Mouse (Mus musculus) spleen, postnatal 4 days (tissue): ENCODE results near the gene Prr13.

ENCODE experiments used
- DNase-seq, 2 experiments: peaks; one replicate each; pipeline ENCODE4 v3.0.0; 2022; ENCODE audit warnings: low spot score in 2 of 2

Gene Prr13

GRCm38 (mm10) chr15:102460409-102460808 lies 1.6 kb downstream of the Prr13 start:
- no peak for DNase-seq

DNA sequence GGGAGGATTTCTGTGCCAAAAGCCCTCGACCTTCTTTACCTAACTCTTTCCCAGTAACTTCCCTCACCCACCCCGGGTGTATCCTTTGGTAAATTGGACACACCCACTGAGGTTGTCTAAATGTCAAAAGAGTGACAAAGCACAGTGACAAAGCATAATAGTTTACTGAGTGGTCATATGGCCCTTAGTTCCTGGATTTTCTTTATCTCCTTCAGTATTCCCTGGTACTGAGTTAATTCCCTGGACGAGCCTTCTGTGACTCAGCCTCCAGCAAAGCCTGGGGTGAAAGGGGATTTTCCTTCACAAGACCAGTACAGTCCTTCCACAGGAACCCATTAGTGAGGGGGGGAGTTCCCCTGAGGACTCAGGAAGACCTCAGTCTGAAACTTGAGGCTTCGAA lies 2.1 kb downstream of the Prr13 start:
- DNase-seq = no peak

GRCm38 (mm10) chr15:102461430-102462075 lies 2.7 kb downstream of the Prr13 start:
- DNase-seq = no peak

- peak in 1 of 2 experiments; percentile 38 for DNase-seq
These were observed 4.8 kb downstream of the Prr13 start for GRCm38 (mm10) chr15:102463666-102464065.

DNA sequence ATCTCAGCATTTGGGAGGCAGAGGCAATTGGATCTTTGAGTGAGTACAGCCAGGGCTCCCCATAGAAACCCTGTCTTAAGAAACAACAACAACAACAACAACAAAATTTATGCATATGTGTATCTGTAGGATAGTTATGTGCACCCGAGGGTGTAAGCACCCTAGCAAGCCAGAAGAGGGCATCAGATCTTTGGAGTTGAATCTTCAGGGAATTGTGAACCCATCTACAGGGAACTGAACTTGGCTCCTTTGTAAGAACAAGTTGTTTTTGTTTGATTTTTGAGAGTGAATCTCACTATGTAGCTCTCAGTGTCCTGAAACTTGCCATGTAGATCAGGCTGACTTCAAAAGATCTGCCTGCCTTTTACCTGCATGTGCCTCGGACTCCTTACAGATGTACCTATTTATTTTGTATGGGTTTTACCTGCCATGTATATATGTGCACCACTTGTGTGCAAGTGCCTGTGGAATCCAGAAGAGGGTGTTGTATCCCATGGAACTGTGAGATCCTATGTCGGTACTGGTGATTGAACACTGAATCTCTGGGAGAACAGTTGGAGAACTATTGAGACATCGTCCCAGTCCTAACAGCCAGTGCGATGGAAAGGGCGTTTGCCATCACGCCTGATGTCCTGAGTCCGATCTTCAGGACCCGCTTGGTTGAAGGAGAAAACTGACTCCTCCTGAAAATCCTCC lies 10.0 kb downstream of the Prr13 start:
- DNase-seq = no peak

DNA sequence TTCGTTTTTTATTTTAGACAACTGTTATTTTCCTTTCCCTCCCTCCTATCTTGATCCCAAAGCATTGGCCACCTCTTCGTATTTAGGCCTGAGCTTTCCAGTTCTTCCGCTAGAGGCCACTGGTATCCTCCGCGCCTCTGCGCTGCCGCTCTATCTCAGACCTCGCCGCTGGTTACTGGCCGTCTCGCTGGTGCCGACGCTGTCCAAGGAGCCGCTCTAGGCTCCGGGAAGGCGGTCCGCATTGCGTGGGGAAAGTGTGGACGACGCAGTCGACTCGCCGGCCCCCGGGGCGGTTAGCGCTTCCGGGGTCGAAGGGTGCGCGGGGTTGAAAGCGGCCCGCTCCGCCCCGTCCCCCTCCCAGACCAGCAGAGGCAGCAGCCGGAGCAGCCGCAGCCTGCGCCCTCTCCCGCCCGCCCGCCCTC lies 11.4 kb downstream of the Prr13 start, which contains the start of gene Pcbp2:
Pcbp2 (plus strand) TSS at position 357 of the 422 bp plus-strand sequence.
- peak; percentile 95 to 96 for DNase-seq

- peak; percentile 71 to 88 for DNase-seq
These were observed 11.9 kb downstream of the Prr13 start for GRCm38 (mm10) chr15:102470605-102471294.

DNA sequence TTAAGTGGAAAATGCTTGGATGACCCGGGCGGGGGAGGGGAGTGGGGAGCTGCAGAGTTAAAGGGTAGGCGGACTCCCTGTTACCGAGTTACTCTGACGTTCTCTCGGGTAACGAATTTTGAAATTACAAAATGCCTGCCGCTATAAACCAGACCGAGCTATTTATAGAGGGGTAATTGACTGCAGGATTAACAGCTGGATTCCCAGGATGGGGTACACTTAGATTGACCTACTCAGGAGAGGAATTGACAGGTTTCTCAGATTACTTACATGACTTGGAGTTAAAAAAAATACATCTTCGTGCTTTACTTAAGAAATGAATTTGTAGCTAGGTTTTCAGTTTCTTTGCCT lies 12.4 kb downstream of the Prr13 start:
- DNase-seq = no peak

DNA sequence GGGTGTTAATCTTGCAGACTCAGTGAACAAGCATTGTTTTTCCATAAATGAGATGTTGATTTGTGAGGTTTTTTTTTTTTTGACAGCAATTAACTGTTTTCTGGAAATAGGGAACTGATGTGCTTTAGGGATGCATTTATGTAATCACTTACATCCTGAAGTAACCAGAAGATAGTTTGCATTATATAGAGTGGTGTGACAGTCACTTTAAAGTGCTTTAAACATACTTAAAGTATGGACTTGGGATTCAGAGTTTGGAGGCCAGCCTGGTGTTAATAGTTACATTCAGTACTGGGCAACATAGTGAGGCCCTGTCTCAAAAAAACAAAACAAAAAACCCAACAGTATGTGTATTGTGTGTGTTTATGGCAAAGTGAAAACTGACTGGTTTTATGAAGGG lies 12.9 kb downstream of the Prr13 start:
- DNase-seq = no peak

GRCm38 (mm10) chr15:102473246-102473645 lies 14.4 kb downstream of the Prr13 start:
- no peak for DNase-seq

- DNase-seq = no peak
These were observed 15.7 kb downstream of the Prr13 start for GRCm38 (mm10) chr15:102474520-102474919.

DNA sequence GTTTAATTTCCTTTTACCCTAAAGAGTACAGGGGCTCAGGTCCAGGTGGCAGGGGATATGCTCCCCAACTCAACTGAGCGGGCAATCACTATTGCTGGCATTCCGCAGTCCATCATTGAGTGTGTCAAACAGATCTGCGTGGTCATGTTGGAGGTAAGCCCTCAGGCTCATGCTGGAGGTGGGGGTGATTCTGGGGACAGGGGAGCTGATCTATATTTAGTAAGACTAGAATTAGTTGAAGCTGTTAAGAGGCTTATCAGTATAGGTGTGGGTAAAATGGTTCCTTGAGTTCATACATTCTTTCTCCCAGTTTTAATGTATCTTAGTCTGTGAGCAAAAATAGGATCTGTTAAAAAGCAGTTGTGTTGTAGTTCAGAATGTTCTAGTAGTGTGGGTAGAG lies 24.3 kb downstream of the Prr13 start:
- DNase-seq = no peak

GRCm38 (mm10) chr15:102485853-102486252 lies 27.0 kb downstream of the Prr13 start:
- no peak for DNase-seq

DNA sequence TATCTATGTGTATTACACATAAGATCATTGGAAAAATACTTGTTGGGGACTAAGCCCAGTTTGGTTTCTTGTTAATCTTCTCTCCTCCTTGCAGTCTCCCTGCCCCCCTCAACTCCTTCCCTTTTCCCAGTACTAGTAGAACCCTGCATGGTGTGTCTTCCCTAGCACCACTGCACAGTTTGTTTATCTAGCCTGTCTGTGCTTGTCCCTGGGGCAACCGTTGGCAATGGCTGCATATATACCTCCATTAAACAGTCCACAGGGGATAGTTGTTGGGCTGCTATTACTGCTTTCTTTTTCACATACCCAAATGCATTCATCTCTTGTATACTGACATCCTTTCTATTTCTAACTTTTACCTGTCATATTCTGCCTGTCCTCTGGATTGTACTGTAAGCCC lies 28.8 kb downstream of the Prr13 start:
- DNase-seq = no peak

DNA sequence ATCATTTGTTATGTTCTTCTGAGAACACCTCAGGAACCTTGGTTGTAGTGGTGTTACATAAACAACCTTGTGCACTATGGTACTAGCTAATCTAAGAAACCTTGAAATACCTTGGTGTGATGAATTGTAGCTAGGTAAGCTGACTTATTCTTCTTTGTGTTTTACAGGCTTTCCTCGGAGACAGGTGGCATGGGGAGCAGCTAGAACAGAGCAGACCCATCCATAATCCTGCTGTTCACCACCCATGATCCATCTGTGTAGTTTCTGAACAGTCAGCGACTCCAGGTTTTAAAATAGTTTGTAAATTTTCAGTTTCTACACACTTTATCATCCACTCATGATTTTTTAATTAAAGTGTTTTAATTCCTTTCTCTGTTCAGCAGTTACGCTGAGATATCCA lies 39.5 kb downstream of the Prr13 start:
- no peak for DNase-seq

DNA sequence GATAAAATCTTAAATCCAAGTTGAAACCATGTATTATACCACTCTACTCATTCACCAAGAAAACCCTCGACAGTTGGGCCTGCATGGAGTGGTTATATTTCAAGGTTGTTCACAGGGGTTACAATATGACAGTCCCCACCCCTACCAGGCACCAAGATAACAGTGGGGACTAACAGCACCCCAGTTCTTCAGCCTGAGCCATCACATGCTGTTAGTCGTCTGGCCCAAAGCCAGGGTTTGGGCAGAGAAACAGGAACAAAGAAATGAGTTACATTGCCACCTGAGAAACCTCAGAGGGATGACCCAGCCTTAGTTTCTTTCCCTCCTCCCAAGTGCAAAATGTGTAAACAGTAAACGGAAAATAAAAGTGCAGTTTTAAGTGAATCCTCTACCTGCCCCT lies 40.5 kb downstream of the Prr13 start:
- DNase-seq = no peak

DNA sequence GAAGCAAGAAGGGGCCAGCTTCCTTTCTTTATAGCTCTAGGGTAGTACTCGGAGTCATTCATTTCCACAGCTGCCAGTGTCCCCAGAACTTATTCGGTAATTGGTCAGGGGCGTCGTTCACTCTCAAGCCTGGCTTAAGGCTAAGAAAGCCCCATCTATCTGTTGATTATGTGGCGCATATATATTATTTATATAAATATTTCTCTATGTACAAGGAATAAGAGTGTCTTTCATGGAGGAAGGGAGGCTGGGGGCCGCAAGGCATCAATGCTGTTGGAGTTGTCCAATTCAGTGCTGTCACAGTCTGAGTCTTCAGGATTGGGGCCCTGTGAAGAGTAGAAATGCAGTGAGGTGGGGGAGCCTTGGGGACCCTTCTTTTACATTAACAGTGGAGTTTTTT lies 41.0 kb downstream of the Prr13 start:
- DNase-seq = no peak

DNA sequence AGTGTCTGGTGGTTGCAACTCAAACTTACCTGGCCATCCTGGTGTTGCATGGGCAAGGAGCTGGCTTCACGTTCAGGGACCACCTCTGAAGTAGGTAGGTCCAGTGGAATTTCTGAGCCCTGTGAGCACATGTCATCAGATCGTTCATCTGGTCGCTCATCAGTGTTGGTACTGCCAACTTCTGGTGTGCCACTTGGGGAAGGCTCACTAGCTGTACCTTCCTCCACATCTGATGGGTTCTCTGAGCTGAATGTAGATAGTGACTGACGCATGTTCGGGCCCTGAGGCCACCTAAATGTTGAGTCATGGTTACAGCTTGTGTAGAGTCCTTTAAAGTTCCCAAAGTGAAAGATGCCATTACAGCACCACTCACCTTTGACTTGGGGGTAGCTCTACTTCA lies 41.7 kb downstream of the Prr13 start:
- DNase-seq = no peak

DNA sequence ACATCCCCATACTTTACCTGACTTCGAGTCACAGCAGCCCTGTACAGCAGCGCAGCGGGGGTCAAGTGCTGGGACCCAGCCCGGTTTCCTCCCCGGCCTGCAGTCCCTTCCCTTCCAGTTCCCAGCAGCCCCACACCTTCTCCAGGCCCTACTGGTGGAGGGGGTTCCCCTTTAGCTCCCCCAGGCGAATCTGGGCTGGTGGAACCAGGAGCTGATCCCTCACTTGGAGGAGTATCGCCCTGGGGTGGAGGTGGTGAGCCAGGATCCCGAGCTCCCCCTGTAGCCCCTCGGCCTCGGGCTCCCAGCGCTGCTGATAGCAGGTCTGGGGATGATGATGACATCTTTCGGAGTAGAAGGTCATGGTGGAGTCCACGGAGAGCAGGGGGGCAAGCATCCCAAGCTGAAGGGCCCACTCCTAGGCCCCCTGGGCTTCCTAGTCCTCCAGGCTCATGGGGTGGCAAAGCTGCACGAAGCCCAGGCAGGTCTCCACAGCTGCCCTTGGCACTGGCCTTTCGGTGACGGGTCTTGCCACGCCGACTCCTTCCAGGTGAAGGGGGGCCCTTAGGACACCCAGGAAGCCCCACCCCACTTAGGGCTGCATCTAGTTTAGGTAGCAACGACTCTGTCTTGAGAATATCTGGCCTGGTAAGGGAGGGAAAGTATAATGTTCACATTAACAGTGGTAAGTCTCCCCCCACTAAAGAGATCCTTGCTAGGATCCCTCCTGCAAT lies 42.4 kb downstream of the Prr13 start:
- DNase-seq = peak in 1 of 2 experiments; percentile 61

- DNase-seq = no peak
These were observed 43.5 kb downstream of the Prr13 start for GRCm38 (mm10) chr15:102502254-102502840.

DNA sequence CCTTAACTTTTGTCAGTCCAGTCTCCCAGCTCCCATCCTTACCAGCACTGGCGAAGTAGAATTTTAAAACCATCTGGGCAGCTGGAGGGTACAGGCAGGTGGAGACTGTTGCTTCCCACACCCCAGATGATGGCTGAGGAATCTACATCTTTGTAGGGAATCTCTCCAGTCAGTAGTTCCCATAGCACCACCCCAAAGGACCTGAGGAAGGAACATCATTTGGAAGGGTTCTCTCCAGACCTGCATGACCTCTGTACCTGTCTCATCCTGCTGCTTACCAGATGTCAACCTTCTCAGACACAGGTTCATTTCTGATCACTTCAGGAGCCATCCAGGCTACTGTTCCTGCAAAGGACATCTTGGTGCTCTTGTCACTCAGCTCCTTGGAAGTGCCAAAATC lies 44.6 kb downstream of the Prr13 start, which contains the start of gene Gm10337:
Gm10337 (plus strand) TSS at position 276 of the 400 bp plus-strand sequence.
- DNase-seq = peak in 1 of 2 experiments; percentile 51
